Mouse (Mus musculus): ENCODE measurements around the gene Cadm2. TPM values are rescaled to one million over a fixed set of nuclear protein-coding genes. Genes with fewer than 3 reads are reported as not detected.

Cadm2 gene
- total and polyA plus RNA-seq, 2 experiments: under 0.01 to 0.02 TPM

DNA sequence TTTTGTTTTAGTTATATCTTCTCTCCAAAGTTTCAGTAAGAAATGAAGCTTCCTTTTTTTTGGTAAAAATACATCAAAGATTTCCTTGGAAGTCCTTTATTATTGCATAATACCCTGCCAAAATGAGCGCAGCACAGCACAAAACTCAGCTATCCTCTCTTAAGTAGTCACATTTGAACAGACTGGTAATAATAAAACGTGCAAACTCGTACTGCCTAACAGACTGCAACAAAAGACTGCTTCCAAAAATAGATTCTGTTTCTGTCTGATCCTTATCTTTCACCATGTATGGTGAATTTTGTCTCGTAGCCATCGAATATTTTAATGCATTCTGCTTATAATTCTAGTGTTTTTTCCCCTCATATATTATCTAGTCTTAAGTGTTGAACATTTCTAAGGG is 45.2 kb downstream of the Cadm2 start:
- no peaks in the 10 kb centered on the region for H3K79me2 ChIP-seq (ENCODE audit: control insufficient read depth, insufficient read depth, low read length)
- DNase-seq (ENCODE audit: extremely low read depth, low read depth, low spot score): no peak
- H3K9ac ChIP-seq (ENCODE audit: low read depth, low read length): no peak overlapping the region
- H3K27ac ChIP-seq (replicated peaks; ENCODE audit: insufficient read depth, low read depth, low read length): no peak overlapping the region
- no peak for TF ChIP-seq POLR2A (IDR thresholded peaks at IDR 0.05; ENCODE audit: extremely low read depth, insufficient read depth, low read length)
- no peak for TF ChIP-seq CTCF (IDR thresholded peaks at IDR 0.05; ENCODE audit: low read depth, low read length)
- WGBS: 59% methylated on average over 5 of the region's 5 CpGs
- no peak overlapping the region for H3K4me3 ChIP-seq (ENCODE audit: insufficient read depth, low read depth, low read length)
- no peaks in the 10 kb centered on the region for H3K27me3 ChIP-seq (ENCODE audit: control insufficient read depth, insufficient read depth, low read length)
- no peaks in the 10 kb centered on the region for H3K36me3 ChIP-seq (ENCODE audit: control insufficient read depth, insufficient read depth, low read length)
- H3K4me1 ChIP-seq (ENCODE audit: control insufficient read depth, insufficient read depth, low read length): no peaks in the 10 kb centered on the region

DNA sequence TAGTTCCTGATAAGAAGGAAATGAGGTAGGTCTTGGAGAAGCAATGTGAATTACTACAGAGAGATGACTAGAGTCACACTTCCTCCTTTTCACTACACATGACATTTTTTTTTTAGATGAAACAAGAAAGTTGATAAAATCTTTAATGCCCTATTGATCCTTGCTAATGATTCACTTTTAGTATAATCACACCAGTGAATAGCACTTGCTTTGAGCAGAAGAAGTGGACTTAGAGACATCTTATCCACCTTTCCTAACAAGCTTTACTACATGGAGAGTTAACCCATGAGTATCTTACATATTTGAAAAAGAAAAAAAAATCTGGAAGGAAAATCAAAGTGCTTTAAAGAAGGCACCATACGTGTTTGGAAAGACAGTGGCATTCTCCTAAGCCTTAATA is 93.7 kb downstream of the Cadm2 start:
- Histone ChIP-seq H3K79me2 (ENCODE audit: control insufficient read depth, insufficient read depth, low read length) (no peaks in the 10 kb centered on the region), H3K4me1 (ENCODE audit: control insufficient read depth, insufficient read depth, low read length) (peaks cover 6% of the 10 kb centered on the region; the same call in 1 of the 2 replicates), H3K27me3 (ENCODE audit: control insufficient read depth, insufficient read depth, low read length) (no peaks in the 10 kb centered on the region), H3K9ac (ENCODE audit: low read depth, low read length) (no peak overlapping the region), H3K27ac (replicated peaks; ENCODE audit: insufficient read depth, low read depth, low read length) (no peak overlapping the region), H3K36me3 (ENCODE audit: control insufficient read depth, insufficient read depth, low read length) (no peaks in the 10 kb centered on the region), H3K4me3 (ENCODE audit: insufficient read depth, low read depth, low read length) (no peak overlapping the region)
- no peak for TF ChIP-seq POLR2A (IDR thresholded peaks at IDR 0.05; ENCODE audit: extremely low read depth, insufficient read depth, low read length)
- TF ChIP-seq CTCF (IDR thresholded peaks at IDR 0.05; ENCODE audit: low read depth, low read length): no peak
- WGBS: 86% methylated on average over 1 of the region's 1 CpGs
- peak; percentile 15 for DNase-seq (ENCODE audit: extremely low read depth, low read depth, low spot score)

DNA sequence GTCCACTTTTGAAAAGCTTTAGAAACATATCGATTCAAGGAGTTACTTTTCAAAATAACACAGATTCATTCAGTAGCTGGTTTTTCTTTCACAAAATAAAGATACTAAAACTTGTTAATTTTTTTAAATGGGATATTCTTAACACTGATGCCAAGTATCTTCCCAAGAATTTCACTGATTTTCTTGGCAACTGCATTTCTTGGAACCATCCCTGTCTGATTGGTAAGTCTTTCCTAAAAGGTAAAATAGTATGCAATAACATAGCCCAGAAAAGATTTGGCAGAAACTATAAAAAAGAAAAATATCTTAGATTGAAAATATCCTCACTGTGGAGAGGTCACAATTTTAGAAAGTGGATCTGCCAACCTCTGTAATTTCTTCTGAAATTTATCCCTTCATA is 95.8 kb downstream of the Cadm2 start:
- H3K4me3 ChIP-seq (ENCODE audit: insufficient read depth, low read depth, low read length): no peak overlapping the region
- H3K79me2 ChIP-seq (ENCODE audit: control insufficient read depth, insufficient read depth, low read length): no peaks in the 10 kb centered on the region
- peaks cover 6% of the 10 kb centered on the region; the same call in 1 of the 2 replicates for H3K4me1 ChIP-seq (ENCODE audit: control insufficient read depth, insufficient read depth, low read length)
- no peak for TF ChIP-seq POLR2A (IDR thresholded peaks at IDR 0.05; ENCODE audit: extremely low read depth, insufficient read depth, low read length)
- TF ChIP-seq CTCF (IDR thresholded peaks at IDR 0.05; ENCODE audit: low read depth, low read length): no peak
- H3K27ac ChIP-seq (replicated peaks; ENCODE audit: insufficient read depth, low read depth, low read length): no peak overlapping the region
- no peaks in the 10 kb centered on the region for H3K36me3 ChIP-seq (ENCODE audit: control insufficient read depth, insufficient read depth, low read length)
- no peaks in the 10 kb centered on the region for H3K27me3 ChIP-seq (ENCODE audit: control insufficient read depth, insufficient read depth, low read length)
- no peak for DNase-seq (ENCODE audit: extremely low read depth, low read depth, low spot score)
- 88% methylated on average over 1 of the region's 1 CpGs for WGBS
- H3K9ac ChIP-seq (ENCODE audit: low read depth, low read length): no peak overlapping the region

DNA sequence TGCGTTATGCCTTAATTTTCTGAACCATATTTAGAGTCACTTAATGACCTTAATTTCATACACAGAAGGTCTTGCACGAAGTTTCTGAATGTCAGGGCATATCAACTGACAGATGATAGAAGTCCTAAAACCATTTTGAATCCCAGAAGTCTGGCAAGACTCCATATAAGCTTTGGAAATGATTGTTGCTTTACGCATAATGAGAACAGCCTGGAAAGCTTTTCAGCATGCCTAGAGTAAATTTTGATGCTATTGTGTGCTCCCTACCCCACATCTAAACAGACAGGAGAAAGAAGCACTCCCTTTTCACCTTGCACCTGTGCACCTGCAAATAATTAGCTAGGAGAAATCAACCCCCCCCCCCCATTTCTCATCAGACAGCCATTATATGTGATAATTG is 102.4 kb downstream of the Cadm2 start:
- no peak for TF ChIP-seq POLR2A (IDR thresholded peaks at IDR 0.05; ENCODE audit: extremely low read depth, insufficient read depth, low read length)
- TF ChIP-seq CTCF (IDR thresholded peaks at IDR 0.05; ENCODE audit: low read depth, low read length): no peak
- no peak for DNase-seq (ENCODE audit: extremely low read depth, low read depth, low spot score)
- Histone ChIP-seq H3K27me3 (ENCODE audit: control insufficient read depth, insufficient read depth, low read length) (no peaks in the 10 kb centered on the region), H3K4me1 (ENCODE audit: control insufficient read depth, insufficient read depth, low read length) (no peaks in the 10 kb centered on the region), H3K79me2 (ENCODE audit: control insufficient read depth, insufficient read depth, low read length) (no peaks in the 10 kb centered on the region), H3K4me3 (ENCODE audit: insufficient read depth, low read depth, low read length) (no peak overlapping the region), H3K36me3 (ENCODE audit: control insufficient read depth, insufficient read depth, low read length) (no peaks in the 10 kb centered on the region), H3K27ac (replicated peaks; ENCODE audit: insufficient read depth, low read depth, low read length) (no peak overlapping the region), H3K9ac (ENCODE audit: low read depth, low read length) (no peak overlapping the region)
- 79% methylated on average over 3 of the region's 3 CpGs for WGBS

DNA sequence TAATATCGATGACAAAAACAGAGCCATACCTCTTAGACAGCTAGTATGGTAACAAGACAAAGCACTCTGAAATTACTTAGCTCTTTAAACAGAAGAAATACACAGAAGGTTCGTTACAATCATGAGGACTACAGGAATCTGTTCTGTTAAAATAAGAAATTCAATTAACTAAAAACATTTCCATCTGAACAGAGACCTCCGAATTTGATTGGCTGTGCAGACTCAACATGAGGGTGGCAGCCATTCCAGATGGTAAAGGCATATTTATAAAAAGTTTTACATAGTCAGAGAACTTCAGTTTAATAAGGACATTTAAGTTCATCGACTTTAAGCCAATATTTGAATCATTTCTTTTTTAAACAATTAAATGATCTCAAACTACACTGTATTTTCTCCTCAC is 105.2 kb downstream of the Cadm2 start:
- H3K36me3 ChIP-seq (ENCODE audit: control insufficient read depth, insufficient read depth, low read length): no peaks in the 10 kb centered on the region
- 72% methylated on average over 4 of the region's 4 CpGs for WGBS
- TF ChIP-seq CTCF (IDR thresholded peaks at IDR 0.05; ENCODE audit: low read depth, low read length) (no peak), POLR2A (IDR thresholded peaks at IDR 0.05; ENCODE audit: extremely low read depth, insufficient read depth, low read length) (no peak)
- no peak overlapping the region for H3K9ac ChIP-seq (ENCODE audit: low read depth, low read length)
- no peaks in the 10 kb centered on the region for H3K4me1 ChIP-seq (ENCODE audit: control insufficient read depth, insufficient read depth, low read length)
- H3K27me3 ChIP-seq (ENCODE audit: control insufficient read depth, insufficient read depth, low read length): no peaks in the 10 kb centered on the region
- H3K4me3 ChIP-seq (ENCODE audit: insufficient read depth, low read depth, low read length): no peak overlapping the region
- no peak overlapping the region for H3K27ac ChIP-seq (replicated peaks; ENCODE audit: insufficient read depth, low read depth, low read length)
- H3K79me2 ChIP-seq (ENCODE audit: control insufficient read depth, insufficient read depth, low read length): no peaks in the 10 kb centered on the region
- no peak for DNase-seq (ENCODE audit: extremely low read depth, low read depth, low spot score)

DNA sequence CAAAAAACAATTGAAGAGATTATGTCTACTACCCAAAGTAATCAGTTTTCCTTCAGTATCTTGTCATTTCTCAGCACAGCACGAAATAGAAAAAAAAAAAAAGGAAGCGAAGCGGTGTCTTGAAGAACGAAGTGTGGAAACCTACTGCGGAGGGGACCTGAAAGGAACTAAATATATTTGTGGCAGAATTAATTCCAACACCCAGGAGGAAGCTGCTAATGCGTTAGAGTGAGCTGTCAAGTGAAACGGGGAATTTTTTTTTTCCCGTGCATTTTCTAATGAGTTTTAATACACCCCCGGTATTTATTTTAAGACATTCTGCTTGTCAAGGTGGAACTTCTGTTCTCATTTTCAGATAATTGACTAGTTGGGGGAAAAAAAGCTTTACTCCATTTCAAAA is 111.6 kb downstream of the Cadm2 start:
- DNase-seq (ENCODE audit: extremely low read depth, low read depth, low spot score): no peak
- WGBS: 87% methylated on average over 9 of the region's 9 CpGs
- H3K4me1 ChIP-seq (ENCODE audit: control insufficient read depth, insufficient read depth, low read length): no peaks in the 10 kb centered on the region
- TF ChIP-seq CTCF (IDR thresholded peaks at IDR 0.05; ENCODE audit: low read depth, low read length) (no peak), POLR2A (IDR thresholded peaks at IDR 0.05; ENCODE audit: extremely low read depth, insufficient read depth, low read length) (no peak)
- H3K36me3 ChIP-seq (ENCODE audit: control insufficient read depth, insufficient read depth, low read length): no peaks in the 10 kb centered on the region
- H3K9ac ChIP-seq (ENCODE audit: low read depth, low read length): no peak overlapping the region
- H3K27me3 ChIP-seq (ENCODE audit: control insufficient read depth, insufficient read depth, low read length): no peaks in the 10 kb centered on the region
- H3K4me3 ChIP-seq (ENCODE audit: insufficient read depth, low read depth, low read length): no peak overlapping the region
- no peaks in the 10 kb centered on the region for H3K79me2 ChIP-seq (ENCODE audit: control insufficient read depth, insufficient read depth, low read length)
- H3K27ac ChIP-seq (replicated peaks; ENCODE audit: insufficient read depth, low read depth, low read length): no peak overlapping the region
